Mouse (Mus musculus) frontal cortex, postnatal 25 days (tissue): Measurements from ENCODE around the gene Myo16.

ENCODE experiments used
- DNase-seq, 2 experiments: peaks; one replicate each; pipeline ENCODE4 v3.0.0; 2022; ENCODE audit warnings: low spot score in 2 of 2

Myo16 gene

DNA sequence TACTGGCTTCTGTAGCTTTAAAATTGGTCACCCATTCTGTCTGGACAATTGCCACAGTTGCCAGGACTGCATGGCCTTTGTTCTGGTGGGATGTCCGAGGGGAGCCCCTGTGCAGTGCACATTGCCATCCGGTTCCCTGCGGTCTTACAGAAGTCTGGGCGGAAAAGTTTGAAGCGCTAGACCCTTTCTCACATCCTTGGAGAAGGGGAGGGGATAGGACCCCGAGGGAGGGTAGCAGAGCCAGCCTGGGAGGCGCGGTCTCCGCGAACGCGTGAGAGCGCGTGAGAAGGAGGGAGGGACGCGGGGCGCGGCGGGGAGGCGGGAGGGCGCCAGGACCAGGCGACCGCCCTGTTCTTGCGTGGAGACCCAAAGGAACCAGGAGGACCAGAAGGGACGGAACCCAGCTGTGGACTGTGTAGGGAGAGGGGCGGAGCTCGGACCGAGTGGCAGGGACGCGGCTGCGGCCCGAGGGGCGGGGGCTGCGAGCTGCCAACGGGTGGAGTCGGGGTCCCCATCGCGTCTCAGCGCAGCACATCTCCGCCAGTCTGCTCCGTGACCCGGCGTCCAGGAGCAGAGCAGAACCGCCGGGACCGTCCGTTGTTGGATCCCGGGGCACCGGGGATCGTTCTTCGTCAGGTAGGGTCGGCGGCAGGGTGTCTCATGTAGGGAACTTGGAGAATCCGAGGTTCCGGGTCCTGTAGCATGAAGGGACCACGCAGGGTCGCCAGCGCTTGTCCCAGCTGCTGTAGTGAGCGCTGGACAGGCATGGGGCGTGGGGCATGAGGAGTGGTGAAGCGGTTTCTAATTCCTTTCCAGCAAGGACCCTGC is at the start of gene Myo16:
Gene Myo16, plus strand, starts transcription at position 301 of the 828 bp plus-strand sequence.
- DNase-seq, result no peak

DNA sequence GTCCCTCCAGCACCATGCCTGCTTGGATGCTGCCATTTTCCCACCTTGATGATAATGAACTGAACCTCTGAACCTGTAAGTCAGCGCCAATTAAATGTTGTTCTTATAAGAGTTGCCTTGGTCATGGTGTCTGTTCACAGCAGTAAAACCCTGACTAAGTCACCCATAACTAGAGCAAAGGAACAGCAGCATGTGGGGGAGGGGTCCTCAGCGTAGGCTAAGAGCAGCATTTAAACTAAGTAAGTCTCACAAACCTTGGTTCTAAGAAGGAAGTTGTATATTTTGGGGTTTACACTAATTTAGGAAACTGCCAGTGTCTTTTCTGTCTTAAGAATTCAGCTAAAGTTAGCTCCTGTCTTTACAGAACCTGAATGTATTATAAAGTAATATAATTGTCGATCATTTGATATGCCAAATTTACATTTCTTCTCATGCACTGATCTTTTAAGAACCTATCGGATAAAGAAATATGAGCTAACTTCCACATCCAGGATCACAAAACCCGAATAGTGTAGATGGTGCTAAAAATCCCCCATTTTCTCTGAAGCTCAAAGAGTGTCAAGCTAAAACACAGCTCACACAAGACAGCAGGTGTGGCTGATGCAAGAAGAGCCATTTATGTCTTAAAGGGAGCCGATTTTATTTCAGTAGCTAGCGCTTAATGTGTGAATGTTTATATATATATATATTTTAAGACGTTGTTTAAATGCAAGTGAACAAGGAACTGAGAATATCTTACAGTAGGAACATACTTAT is 45.0 kb upstream of the Myo16 start:
- no peak for DNase-seq

GRCm38 (mm10) chr8:10122749-10123148 is 31.0 kb upstream of the Myo16 start:
- DNase-seq, result no peak

- DNase-seq, result no peak
Measured at GRCm38 (mm10) chr8:10123412-10123811, 30.3 kb upstream of the Myo16 start.

DNA sequence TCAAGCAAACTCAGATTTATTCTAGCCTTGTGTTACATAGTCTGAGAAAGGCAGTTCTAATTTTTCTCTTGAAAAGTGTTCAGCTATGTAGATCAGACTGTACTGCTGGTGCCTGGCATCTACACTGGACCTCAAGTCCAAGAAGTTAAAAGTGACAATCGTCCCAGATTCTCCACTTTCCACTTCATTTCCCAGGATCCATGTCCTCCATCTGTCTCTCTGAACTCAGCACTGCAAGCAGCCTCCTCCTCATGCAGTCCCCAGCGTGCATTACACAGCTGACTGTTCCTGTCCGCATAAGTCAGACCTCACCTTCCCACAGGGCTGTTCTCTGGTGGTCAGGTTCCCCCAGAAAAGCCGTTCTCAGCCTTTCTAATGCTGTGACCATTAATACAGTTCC is 28.0 kb upstream of the Myo16 start:
- DNase-seq, result no peak

- DNase-seq, result no peak
Measured at GRCm38 (mm10) chr8:10130513-10131414, 22.9 kb upstream of the Myo16 start.

DNA sequence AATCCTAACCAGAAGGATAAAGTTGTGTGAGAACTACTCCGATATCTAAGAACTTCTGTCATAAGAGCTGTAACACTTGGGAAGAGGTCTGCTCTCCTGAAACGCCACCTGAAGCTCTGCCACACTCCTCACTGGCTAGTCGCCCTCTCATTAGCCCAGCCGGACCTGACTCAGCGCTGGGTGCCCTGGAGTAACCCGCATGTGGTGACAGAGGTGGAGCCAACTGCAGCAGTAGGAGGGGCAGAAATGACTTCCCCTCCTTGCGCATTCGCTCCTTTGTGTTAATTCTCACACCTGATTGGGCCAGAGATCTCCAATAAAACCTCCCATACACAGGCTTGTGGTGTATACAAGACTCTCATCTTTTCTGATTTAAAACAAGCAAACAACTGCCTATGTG is 14.2 kb upstream of the Myo16 start:
- DNase-seq, result no peak

DNA sequence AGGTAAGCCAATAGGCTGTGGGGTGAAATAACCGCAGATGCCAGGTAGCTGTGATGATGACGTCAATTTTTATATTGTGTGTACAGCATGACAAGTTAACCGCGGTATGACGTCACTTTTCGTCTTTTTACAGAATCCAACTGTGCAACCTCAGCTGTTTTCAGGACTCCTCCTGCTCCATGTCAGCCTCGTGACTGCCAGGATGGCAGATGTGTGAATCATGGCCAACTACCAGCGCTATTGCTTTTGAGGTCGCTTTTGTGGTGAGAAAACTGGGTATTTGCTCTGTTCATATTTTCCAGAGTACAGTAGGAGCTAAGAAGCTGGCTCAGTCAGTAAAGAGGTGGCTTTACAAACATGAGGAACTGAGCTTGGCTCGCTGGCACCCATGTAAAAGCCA is 9.8 kb upstream of the Myo16 start:
- no peak for DNase-seq

DNA sequence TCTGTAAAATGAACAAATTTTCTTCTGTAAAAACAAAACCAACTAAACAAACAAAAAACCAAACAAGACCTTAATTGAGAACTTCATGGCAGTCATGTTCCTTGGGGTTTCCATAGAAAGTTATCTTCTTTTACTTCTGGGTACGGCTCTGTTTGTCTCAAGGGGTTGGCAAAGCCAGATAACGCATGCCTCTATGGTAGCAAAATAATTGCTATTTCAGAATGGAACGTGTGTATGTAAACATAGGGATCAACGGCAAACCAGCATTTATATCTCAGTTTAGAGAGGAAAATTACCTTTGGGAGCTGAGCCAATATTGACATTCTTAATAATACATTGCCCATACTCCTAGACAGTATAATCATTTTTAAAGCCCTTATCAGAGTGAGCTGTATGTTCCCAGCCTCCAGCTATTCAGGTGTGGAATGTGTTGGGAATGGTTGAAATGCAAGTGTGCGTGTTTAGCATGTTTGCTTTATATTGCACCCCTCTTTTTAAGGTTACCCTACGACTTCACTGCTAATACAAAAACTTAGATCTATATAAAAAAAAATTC is 1.9 kb upstream of the Myo16 start:
- no peak for DNase-seq

DNA sequence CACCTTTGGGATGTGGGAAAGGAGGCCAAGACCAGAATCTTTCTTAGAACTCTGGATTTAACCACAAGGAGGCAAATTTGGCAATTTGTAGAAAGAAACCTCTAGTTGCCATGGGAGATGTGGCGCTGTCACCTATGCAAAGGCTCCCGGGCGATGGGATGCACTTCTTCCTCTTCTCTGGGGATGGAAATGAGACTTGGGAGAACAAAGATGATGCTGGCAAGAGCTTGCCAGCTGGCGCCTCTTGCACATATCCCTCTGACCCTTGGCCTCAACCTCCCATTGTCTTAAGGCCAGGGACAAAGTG is 681 bp downstream of the Myo16 start:
- no peak for DNase-seq

DNA sequence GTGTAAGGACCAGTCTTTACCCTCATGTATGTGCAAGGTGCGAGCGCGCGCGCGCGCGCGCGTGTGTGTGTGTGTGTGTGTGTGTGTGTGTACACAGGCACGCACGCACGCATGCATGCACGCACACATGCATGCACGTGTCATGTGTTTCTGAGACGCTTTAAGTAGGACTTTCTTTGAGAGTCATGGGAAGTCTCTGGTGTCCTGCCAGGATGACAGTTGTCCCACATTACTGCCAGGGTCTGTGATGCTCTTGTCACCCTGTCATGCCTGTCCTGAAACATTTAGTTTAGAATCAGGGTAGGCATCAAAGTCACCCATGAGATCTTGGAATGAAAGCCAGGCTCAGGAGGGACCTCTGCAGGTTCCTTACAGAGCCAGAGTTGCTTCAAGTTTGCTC is 1.4 kb downstream of the Myo16 start:
- DNase-seq, result no peak

- no peak for DNase-seq
Measured at GRCm38 (mm10) chr8:10161106-10161505, 7.4 kb downstream of the Myo16 start.

DNA sequence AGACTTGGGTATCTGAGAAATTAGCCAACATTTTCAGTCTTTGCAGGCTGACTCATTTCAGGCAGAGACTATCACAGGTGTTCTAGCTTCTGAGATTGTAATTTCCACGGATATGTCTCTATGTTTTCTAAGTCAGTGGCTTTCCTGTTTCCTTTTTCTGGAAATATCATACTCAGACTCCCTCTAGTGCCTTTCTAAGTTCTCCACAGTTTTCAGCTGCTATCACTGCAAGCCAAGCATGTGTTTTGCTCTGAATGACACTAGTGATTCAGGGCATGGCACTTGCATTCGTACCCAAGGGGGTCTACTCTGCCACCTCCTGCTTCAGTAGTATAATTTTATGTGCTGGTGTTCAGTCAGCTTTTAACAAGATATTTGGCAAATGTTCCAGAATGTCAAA is 11.2 kb downstream of the Myo16 start:
- DNase-seq, result no peak

DNA sequence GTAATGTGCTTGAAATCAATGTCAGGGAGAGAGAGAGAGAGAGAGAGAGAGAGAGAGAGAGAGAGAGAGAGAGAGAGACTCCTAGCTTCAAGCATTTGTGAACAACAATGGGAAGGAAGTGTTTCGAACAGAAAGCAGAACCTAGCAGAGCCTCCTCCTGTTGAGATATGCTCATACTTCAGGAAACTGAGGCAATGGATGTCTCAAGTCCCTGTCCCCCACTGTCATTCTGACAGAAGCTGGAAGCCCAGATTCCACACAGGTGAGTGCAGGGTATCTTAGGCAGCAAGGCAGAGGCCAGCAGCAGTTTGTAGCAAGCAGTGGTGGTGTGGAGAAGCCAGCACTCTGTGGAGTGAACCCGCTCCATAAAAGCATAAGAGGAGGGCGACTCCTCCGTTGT is 14.6 kb downstream of the Myo16 start:
- no peak for DNase-seq

GRCm38 (mm10) chr8:10169894-10170293 is 16.2 kb downstream of the Myo16 start:
- DNase-seq, result no peak

- no peak for DNase-seq
Measured at GRCm38 (mm10) chr8:10171321-10171720, 17.6 kb downstream of the Myo16 start.

GRCm38 (mm10) chr8:10172278-10172677 is 18.6 kb downstream of the Myo16 start:
- no peak for DNase-seq

DNA sequence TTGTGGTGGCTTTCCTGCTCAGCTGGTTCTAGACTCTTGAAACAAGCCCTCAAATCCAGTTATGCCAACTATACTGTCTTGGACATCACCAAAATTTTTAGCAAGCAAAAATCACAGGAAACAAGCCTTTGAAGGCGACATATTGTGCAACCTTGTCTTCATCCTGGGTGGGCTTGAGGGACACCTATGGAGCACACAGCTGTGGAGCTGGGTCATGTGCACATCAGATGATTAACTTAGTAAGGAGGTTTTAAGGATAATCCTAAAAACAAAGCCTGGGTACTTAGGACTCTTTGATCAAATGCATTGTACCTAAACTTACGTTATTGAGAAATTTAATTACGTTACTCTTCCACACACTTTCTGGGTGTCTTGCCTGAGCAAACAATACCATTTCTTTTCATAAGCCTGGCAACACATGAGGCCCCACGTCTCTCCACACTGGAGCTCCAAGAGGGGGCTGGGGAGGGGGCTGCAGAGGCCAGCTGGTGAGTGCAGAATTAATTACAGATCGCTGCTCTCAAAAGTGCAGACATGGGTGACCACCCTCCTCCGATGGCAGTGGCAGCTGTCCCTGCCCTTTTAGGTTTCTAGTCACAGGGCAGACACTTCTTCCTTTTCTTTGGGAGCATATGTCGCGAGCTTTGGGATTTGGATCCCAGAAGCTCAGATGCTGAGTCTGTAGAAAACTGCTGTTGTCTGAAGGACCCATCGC is 19.5 kb downstream of the Myo16 start:
- DNase-seq, result no peak

- no peak for DNase-seq
Measured at GRCm38 (mm10) chr8:10174201-10174840, 20.6 kb downstream of the Myo16 start.

DNA sequence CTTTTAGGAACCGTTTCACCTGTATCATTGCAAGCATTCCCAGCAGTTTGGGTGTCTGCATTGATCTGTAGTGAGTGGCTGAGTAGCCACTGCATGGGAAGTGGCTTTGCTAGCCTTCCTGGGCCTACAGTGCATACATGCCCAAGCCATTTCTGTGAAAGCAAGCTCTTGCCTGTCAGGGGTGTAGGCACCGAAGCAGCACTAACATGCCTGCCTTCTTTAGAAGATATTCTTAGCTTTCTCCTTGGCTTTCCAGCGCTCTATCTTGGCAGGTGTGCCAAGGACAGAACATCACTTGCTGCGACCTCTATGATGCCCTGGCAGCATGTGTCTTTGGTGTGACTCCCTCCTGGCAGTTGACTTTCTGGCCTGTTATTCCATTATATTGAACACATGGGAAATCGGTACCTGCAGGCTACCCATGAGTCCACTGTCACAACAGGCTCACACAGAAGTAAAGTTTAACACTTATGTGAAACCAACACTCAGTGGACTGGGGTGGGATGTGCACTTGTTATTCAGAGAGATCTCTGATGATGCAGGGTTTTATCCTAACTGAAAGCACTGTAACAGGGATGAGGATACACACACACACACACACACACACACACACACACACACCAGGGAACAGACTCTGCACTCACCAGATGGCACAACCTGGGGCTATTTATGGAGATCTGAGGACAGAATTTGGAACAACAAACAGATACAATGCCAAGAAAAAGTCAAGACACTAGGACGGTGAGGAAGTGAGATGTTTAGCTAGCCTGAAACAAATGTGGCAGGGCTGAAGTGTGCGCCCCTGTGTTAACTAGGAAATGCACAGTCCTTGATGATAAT is 21.4 kb downstream of the Myo16 start:
- DNase-seq, result no peak
